Mouse (Mus musculus) layer of hippocampus, postnatal 36 days (tissue): ENCODE results near the gene Ttc1. TPM values are rescaled to one million over a fixed set of nuclear protein-coding genes. Genes with fewer than 3 reads are reported as not detected.
A peak's percentile ranks its signal among the peaks of the same experiment; 100 is the strongest.

Experiments used
- DNase-seq, 2 experiments: peaks; one replicate each; pipeline ENCODE4 v3.0.0; 2022
- total RNA-seq, 2 experiments: library from RNA; stranded (reverse); gene quantifications; 2 replicates each; pipeline ENCODE4 v1.2.3; 2021

The Ttc1 gene
- total RNA-seq, 2 experiments from 2014 or later, result 58.8 to 61.0 TPM

DNA sequence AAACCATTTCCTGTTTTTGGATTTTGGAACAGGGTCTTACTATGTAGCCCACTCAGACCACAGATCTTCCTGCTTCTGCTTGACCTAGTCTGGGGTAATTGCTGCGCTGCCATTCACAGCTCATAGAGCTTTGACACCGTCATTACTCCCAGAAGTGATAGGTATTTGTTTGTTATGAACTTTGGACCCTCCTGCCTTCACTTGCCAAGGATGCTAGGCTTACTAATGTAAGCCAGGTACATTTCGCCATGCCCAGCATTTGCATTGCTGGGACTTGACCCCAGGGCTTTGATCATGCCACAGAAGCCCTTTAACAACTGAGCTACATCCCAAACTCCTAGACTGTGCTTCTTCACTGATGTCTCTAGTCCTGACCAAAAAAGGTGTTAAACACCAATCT, 47.5 kb downstream of the Ttc1 start:
- DNase-seq, result no peak

- no peak for DNase-seq
Observed at GRCm38 (mm10) chr11:43698621-43699020, 49.2 kb downstream of the Ttc1 start.

- DNase-seq, result no peak
Observed at GRCm38 (mm10) chr11:43696623-43697022, 51.2 kb downstream of the Ttc1 start.

DNA sequence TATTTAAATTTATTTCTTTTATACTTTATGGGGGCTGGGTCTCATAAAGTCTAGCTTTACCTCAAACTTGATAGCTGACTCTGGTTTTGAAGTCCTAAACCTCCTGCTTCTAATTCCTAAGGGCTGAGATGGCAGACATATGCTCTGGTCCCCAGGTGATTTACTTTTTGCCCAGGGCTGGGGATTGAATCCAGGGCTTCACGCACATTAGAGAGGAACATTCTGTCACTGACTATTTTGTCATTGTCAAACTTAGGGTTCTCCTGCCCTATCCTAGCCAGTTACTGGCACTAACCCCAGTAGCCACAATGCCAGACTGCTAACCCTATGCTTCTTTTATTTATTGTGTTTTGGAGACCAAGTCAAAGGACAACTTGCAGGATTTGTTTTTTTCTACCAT, 59.0 kb downstream of the Ttc1 start:
- no peak for DNase-seq

DNA sequence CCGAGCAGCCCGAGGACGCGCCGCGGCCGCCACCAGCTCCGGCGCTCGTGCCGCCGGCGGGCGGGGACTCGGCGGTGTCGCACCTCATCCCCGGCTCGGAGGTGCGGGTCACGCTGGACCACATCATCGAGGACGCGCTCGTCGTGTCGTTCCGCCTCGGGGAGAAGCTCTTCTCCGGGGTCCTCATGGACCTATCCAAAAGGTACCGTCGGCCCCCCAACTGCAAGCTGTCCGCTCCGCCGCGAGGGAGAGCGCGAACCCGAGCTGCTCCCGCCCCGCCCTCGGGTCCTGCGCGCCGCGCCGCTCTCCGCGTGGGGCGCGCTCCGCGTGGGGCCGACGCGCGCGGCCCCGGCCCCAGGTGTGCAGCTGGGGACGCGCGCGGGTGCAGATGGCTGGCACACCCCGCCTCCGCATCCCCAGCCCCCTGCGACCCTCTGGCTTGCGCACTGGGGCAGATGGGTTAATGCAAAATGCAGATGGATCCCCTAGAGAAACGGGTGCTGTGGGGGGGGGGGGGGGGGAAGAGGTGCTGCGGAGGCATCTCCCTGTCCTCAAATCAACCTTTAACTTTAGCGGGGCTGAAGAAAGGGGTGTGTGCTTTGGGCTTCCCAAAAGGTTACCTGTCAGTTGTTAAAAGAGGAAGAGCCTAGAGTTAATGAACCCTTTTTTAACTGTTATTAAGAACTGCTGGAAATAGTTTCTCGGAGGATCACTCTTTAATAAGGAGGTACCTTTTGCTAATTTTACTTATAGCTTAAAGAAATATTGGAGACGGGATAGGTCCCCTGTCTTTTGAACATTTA, 65.2 kb downstream of the Ttc1 start:
- peak; percentile 56 to 58 for DNase-seq

GRCm38 (mm10) chr11:43681472-43682414, 66.1 kb downstream of the Ttc1 start, which contains the start of gene Pwwp2a:
Gene Pwwp2a, plus strand, starts transcription at chr11:43681998.
- DNase-seq, result peak; percentile 99

Other genes with a start within 250 kb of the Ttc1 start
- 10 to 100 TPM in 1 of 2 experiments, 1 to 10 TPM in 1; 8.3 to 11.3 TPM for gene Ccnjl, start 219.2 kb downstream of the Ttc1 start, total RNA-seq
- gene 4933415A04Rik, start 161.0 kb downstream of the Ttc1 start, total RNA-seq, result 1 to 10 TPM; 1.3 to 2.5 TPM
- gene Fabp6, start 146.5 kb downstream of the Ttc1 start, total RNA-seq, result not detected
- 10 to 100 TPM; 69.4 to 77.8 TPM for gene Pwwp2a, start 66.0 kb downstream of the Ttc1 start, total RNA-seq
- gene Adra1b, start 153.2 kb upstream of the Ttc1 start, total RNA-seq, result 1 to 10 TPM; 3.3 to 3.4 TPM